Mouse (Mus musculus) megakaryocyte-erythroid progenitor cell, adult 5-6 weeks (primary cell): Measurements from ENCODE around the gene Mrpl51. TPM values are rescaled to one million over a fixed set of nuclear protein-coding genes. Genes with fewer than 3 reads are reported as not detected.
"Not testable (repeated sequence)": the region's sequence is repeated elsewhere in the genome, so short reads cannot be mapped to it uniquely, and the experiment has no call there.

Experiments
- ATAC-seq: replicated peaks from 2 replicates; pipeline ENCODE4 v1.8.0; 2016; ENCODE audit warnings: mild to moderate bottlenecking, inconsistent platforms; ENCODE audit not compliant: severe bottlenecking, poor library complexity, low FRiP score, low TSS enrichment
- total RNA-seq, 2 experiments: library from RNA; stranded (forward) in 1 of 2; stranded (reverse) in 1 of 2; fragments of 200-1000, 215-1000 nt in 1 of 2; fragments of >200 nt in 1 of 2; fragmentation: Nextera tagmentation in 1 of 2; gene quantifications; 2 replicates each; pipeline ENCODE4 v1.2.3; 2014 to 2017

The Mrpl51 gene
- total RNA-seq, 2 experiments from 2014 or later = 151 to 194 TPM

- ATAC-seq = no peak
Observed at GRCm38 (mm10) chr6:125158944-125159492, 32.6 kb upstream of the Mrpl51 start.

GRCm38 (mm10) chr6:125159773-125160557 is 31.6 kb upstream of the Mrpl51 start:
- ATAC-seq = no peak

GRCm38 (mm10) chr6:125160558-125160853 is 31.1 kb upstream of the Mrpl51 start:
- ATAC-seq = no peak

- ATAC-seq = peak; percentile 10; the same call in 1 of the 2 replicates
Observed at GRCm38 (mm10) chr6:125160854-125161760, 30.5 kb upstream of the Mrpl51 start.

- ATAC-seq = not testable (repeated sequence)
Observed at GRCm38 (mm10) chr6:125161971-125162370, 29.6 kb upstream of the Mrpl51 start.

- ATAC-seq = not testable (repeated sequence)
Observed at GRCm38 (mm10) chr6:125162615-125163305, 28.8 kb upstream of the Mrpl51 start.

GRCm38 (mm10) chr6:125163801-125164657 is 27.6 kb upstream of the Mrpl51 start:
- ATAC-seq = no peak

- peak; percentile 2; the same call in 1 of the 2 replicates for ATAC-seq
Observed at GRCm38 (mm10) chr6:125164672-125165327, 26.8 kb upstream of the Mrpl51 start.

- ATAC-seq = peak; percentile 81
Observed at GRCm38 (mm10) chr6:125165328-125165891, 26.2 kb upstream of the Mrpl51 start.

GRCm38 (mm10) chr6:125166051-125166751 is 25.4 kb upstream of the Mrpl51 start, which contains the start of gene Gapdh:
Gapdh (minus strand) TSS chr6:125166467.
- peak; percentile 31 for ATAC-seq

- peak; percentile 8 for ATAC-seq
Observed at GRCm38 (mm10) chr6:125166861-125167650, 24.5 kb upstream of the Mrpl51 start.

GRCm38 (mm10) chr6:125168086-125168485 is 23.5 kb upstream of the Mrpl51 start:
- no peak for ATAC-seq

GRCm38 (mm10) chr6:125170194-125170593 is 21.4 kb upstream of the Mrpl51 start:
- ATAC-seq = no peak

GRCm38 (mm10) chr6:125172474-125172873 is 19.1 kb upstream of the Mrpl51 start:
- ATAC-seq = no peak

GRCm38 (mm10) chr6:125173256-125173655 is 18.3 kb upstream of the Mrpl51 start:
- no peak for ATAC-seq

- ATAC-seq = no peak
Observed at GRCm38 (mm10) chr6:125175469-125175868, 16.1 kb upstream of the Mrpl51 start.
